In genomic region chr6:71423116-71423515, GRCm38 (mm10) we compare ENCODE assay signal across 12 mouse cellular contexts. TPM values are rescaled to one million over a fixed set of nuclear protein-coding genes. Genes with fewer than 3 reads are reported as not detected.
DNase-seq lines count a peak whose midpoint lies in the region; ATAC-seq and TF ChIP-seq lines count a peak whose summit lies in the region.
"Had no signal": no experiment of that assay in that cellular context is flagged by ENCODE, and none has a peak within 500 bp of the region (broad histone marks: within the 10 kb centered on the region; RNA-seq: fewer than 3 reads in every experiment).

No protein-coding gene starts in this region.

- DNase-seq in adrenal gland, postnatal 14 days = peak; percentile 50
- DNase-seq in adrenal gland, adult 2 months = no peak
- peak; percentile 55 for DNase-seq in testis, postnatal 10 days (ENCODE audit: low spot score)
- DNase-seq in testis, postnatal 14 days (ENCODE audit: low spot score) = no peak
- no peak for DNase-seq in urinary bladder, adult 2 months (ENCODE audit: low spot score)
- DNase-seq in urinary bladder, postnatal 25 days (ENCODE audit: low spot score) = no peak

- H3K36me3 ChIP-seq in intestine, postnatal 0 days (ENCODE audit: control insufficient read depth, insufficient read depth) = 0 out of 2 replicates have a peak, but pooled peaks cover 14% of the 10 kb centered on the region
- H3K36me3 ChIP-seq in intestine, embryonic 15.5 days = no peaks in the 10 kb centered on the region

- no peak overlapping the region for H3K27ac ChIP-seq in intestine, postnatal 0 days (ENCODE audit: low read depth, low read length)
- no peak overlapping the region for H3K27ac ChIP-seq in intestine, embryonic 15.5 days
- H3K27ac ChIP-seq: embryonic facial prominence, embryonic 13.5 days; heart, embryonic 10.5 days; macrophage had no signal

- no peaks in the 10 kb centered on the region for H3K4me1 ChIP-seq in intestine, postnatal 0 days (replicated peaks; ENCODE audit: control insufficient read depth, insufficient read depth, low read length)
- 0 out of 2 replicates have a peak, but pooled peaks cover 10% of the 10 kb centered on the region for H3K4me1 ChIP-seq in intestine, embryonic 15.5 days (replicated peaks)
- H3K4me1 ChIP-seq: heart, embryonic 10.5 days had no signal

- ATAC-seq in intestine, postnatal 0 days = no peak
- ATAC-seq in intestine, embryonic 15.5 days = no peak

- no peak overlapping the region for H3K4me3 ChIP-seq in intestine, postnatal 0 days (ENCODE audit: low read depth, low read length)
- H3K4me3 ChIP-seq in intestine, embryonic 15.5 days (replicated peaks) = no peak overlapping the region
- H3K4me3 ChIP-seq: embryonic facial prominence, embryonic 13.5 days; heart, embryonic 10.5 days had no signal

- WGBS in intestine, postnatal 0 days = 88% methylated on average over 3 of the region's 3 CpGs
- 93% methylated on average over 3 of the region's 3 CpGs for WGBS in intestine, embryonic 15.5 days

- H3K9me3 ChIP-seq in intestine, postnatal 0 days (ENCODE audit: control insufficient read depth) = no peaks in the 10 kb centered on the region
- H3K9me3 ChIP-seq in intestine, embryonic 15.5 days = no peaks in the 10 kb centered on the region
- H3K9me3 ChIP-seq: embryonic facial prominence, embryonic 13.5 days; heart, embryonic 10.5 days had no signal

- H3K27me3 ChIP-seq in intestine, postnatal 0 days (replicated peaks; ENCODE audit: control insufficient read depth, insufficient read depth, low read length) = no peaks in the 10 kb centered on the region
- H3K27me3 ChIP-seq in intestine, embryonic 15.5 days (replicated peaks) = no peaks in the 10 kb centered on the region
- H3K27me3 ChIP-seq: embryonic facial prominence, embryonic 13.5 days had no signal

- no peak overlapping the region for H3K9ac ChIP-seq in intestine, postnatal 0 days (ENCODE audit: low read depth, low read length)
- no peak overlapping the region for H3K9ac ChIP-seq in intestine, embryonic 15.5 days
- H3K9ac ChIP-seq: embryonic facial prominence, embryonic 13.5 days had no signal

- H3K4me2 ChIP-seq in intestine, postnatal 0 days (replicated peaks; ENCODE audit: low read depth) = no peak overlapping the region
- no peak overlapping the region for H3K4me2 ChIP-seq in intestine, embryonic 15.5 days (replicated peaks)
- H3K4me2 ChIP-seq: embryonic facial prominence, embryonic 13.5 days had no signal

- peak; percentile 72 for TF ChIP-seq CTCF in intestine, postnatal 0 days (IDR thresholded peaks at IDR 0.05; ENCODE audit: low read depth)

RNA-seq across cellular contexts. Expression of gene Rmnd5a, which starts 17.3 kb away (rescaled TPM):
- total RNA-seq in adrenal gland, postnatal 14 days (2021) = 72.6 and 78.7 TPM in 2 replicates
- total RNA-seq in adrenal gland, adult 2 months (2021) = 10 to 100 TPM; 68.1 to 80.1 TPM
- 18.3 and 20.9 TPM in 2 replicates for polyA plus RNA-seq in adrenal gland, adult 2 months (2012; rRNA removed)
- 12.2 and 12.8 TPM in 2 replicates for polyA plus RNA-seq in intestine, postnatal 0 days (2015; fragmentation: Nextera tagmentation; extraction: Ambion mirVana)
- polyA plus RNA-seq in intestine, embryonic 15.5 days (2015; fragmentation: Nextera tagmentation; extraction: Ambion mirVana) = 13.9 and 16.0 TPM in 2 replicates
- polyA plus RNA-seq in urinary bladder, adult 2 months (2012; rRNA removed) = 47.4 and 54.8 TPM in 2 replicates

RNA-seq across cellular contexts. Expression of gene Cd8a, which starts 49.9 kb away (rescaled TPM):
- total RNA-seq in adrenal gland, postnatal 14 days (2021) = 1.5 and 6.6 TPM in 2 replicates
- total RNA-seq in adrenal gland, adult 2 months (2021) = under 1 TPM; 0.09 to 0.38 TPM
- 0.17 TPM in 1 of 2 replicates, not detected in the other for polyA plus RNA-seq in adrenal gland, adult 2 months (2012; rRNA removed)
- polyA plus RNA-seq in intestine, postnatal 0 days (2015; fragmentation: Nextera tagmentation; extraction: Ambion mirVana) = 0.12 TPM in 1 of 2 replicates, not detected in the other
- not detected in 2 replicates for polyA plus RNA-seq in intestine, embryonic 15.5 days (2015; fragmentation: Nextera tagmentation; extraction: Ambion mirVana)
- 0.29 and 0.73 TPM in 2 replicates for polyA plus RNA-seq in urinary bladder, adult 2 months (2012; rRNA removed)
- total RNA-seq: layer of hippocampus, postnatal 25 days had no signal
- polyA plus RNA-seq: embryonic facial prominence, embryonic 13.5 days; heart, embryonic 10.5 days had no signal

Comparison
In these comparisons a context has a peak if more than half of its experiments do, and no peak if none do; other contexts are left out.
1. DNase-seq: peak in adrenal gland, postnatal 14 days (single experiment) and testis, postnatal 10 days (single experiment); none in adrenal gland, adult 2 months (single experiment), testis, postnatal 14 days (single experiment), urinary bladder, adult 2 months (single experiment) and urinary bladder, postnatal 25 days (single experiment).